11 mouse cellular contexts compared by ENCODE assay signal in the genomic region with DNA sequence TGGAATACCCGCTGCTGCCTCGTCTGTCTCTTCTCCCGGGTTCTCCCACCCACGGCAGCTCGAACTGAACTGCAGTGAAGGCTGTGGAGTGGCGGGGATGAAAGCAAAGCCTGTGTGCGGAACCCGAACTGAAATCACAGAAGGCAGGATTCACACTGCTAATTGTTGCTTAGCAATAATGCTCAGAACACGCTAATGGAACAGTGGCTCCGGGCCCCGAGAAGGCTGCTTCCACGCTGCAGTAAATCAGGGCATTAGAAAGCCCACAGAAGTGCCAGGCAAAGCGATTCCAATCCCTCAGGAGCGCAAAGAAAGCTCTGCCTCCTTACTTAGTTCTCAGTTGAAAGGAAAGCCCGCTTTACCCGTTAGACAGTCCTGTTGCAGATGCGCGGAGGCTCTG.
DNase-seq lines count a peak whose midpoint lies in the region; ATAC-seq and TF ChIP-seq lines count a peak whose summit lies in the region.
"Had no signal": no experiment of that assay in that cellular context is flagged by ENCODE, and none has a peak within 500 bp of the region (broad histone marks: within the 10 kb centered on the region; RNA-seq: fewer than 3 reads in every experiment).

No protein-coding gene starts in this region.

- H3K9ac ChIP-seq in heart, embryonic 12.5 days = no peak overlapping the region
- H3K9ac ChIP-seq in forebrain, postnatal 0 days = no peak overlapping the region
- H3K9ac ChIP-seq: limb, embryonic 13.5 days had no signal

- H3K4me1 ChIP-seq in heart, embryonic 12.5 days (replicated peaks) = no peaks in the 10 kb centered on the region
- no peaks in the 10 kb centered on the region for H3K4me1 ChIP-seq in heart, embryonic 10.5 days
- no peaks in the 10 kb centered on the region for H3K4me1 ChIP-seq in forebrain, postnatal 0 days (ENCODE audit: insufficient read depth)
- H3K4me1 ChIP-seq: limb, embryonic 13.5 days had no signal

- 74% methylated on average over 18 of the region's 18 CpGs for WGBS in heart, embryonic 12.5 days
- WGBS in heart, embryonic 10.5 days = 78% methylated on average over 18 of the region's 18 CpGs
- 44% methylated on average over 18 of the region's 18 CpGs for WGBS in forebrain, postnatal 0 days

- H3K36me3 ChIP-seq in heart, embryonic 12.5 days = no peaks in the 10 kb centered on the region
- no peaks in the 10 kb centered on the region for H3K36me3 ChIP-seq in heart, embryonic 10.5 days
- no peaks in the 10 kb centered on the region for H3K36me3 ChIP-seq in forebrain, postnatal 0 days (ENCODE audit: insufficient read depth)
- H3K36me3 ChIP-seq: limb, embryonic 13.5 days had no signal

- H3K27me3 ChIP-seq in heart, embryonic 12.5 days (replicated peaks) = no peaks in the 10 kb centered on the region
- no peaks in the 10 kb centered on the region for H3K27me3 ChIP-seq in heart, embryonic 10.5 days (ENCODE audit: insufficient read depth, poor library complexity, severe bottlenecking)
- no peaks in the 10 kb centered on the region for H3K27me3 ChIP-seq in forebrain, postnatal 0 days (ENCODE audit: insufficient read depth, low read length)
- H3K27me3 ChIP-seq: limb, embryonic 13.5 days; megakaryocyte, embryonic 14.5 days had no signal

- ATAC-seq in heart, embryonic 12.5 days (ENCODE audit: insufficient number of reproducible peaks, low FRiP score) = no peak
- ATAC-seq in forebrain, postnatal 0 days = peak; percentile 38; the same call in 1 of the 2 replicates

- H3K4me2 ChIP-seq in heart, embryonic 12.5 days = peak overlapping the region; percentile 18; the same call in 1 of the 2 replicates
- H3K4me2 ChIP-seq in forebrain, postnatal 0 days (ENCODE audit: low read depth) = peak overlapping the region; percentile 26
- H3K4me2 ChIP-seq: limb, embryonic 13.5 days had no signal

- no peak for DNase-seq in heart, embryonic 10.5 days (ENCODE audit: low spot score)
- peak; percentile 50 for DNase-seq in forebrain, postnatal 0 days
- DNase-seq in layer of hippocampus, postnatal 36 days = peak; percentile 59 to 71
- DNase-seq in retina, postnatal 1 day = peak; percentile 37
- DNase-seq in ovary, adult 18-20 months (ENCODE audit: low spot score) = no peak
- no peak for DNase-seq in T-cell, adult 2 months (ENCODE audit: low spot score)
- DNase-seq in lung, postnatal 14 days = no peak
- DNase-seq: adrenal gland, postnatal 25 days had no signal

- TF ChIP-seq CTCF in forebrain, postnatal 0 days (IDR thresholded peaks at IDR 0.05; ENCODE audit: low read depth) = no peak

- no peak overlapping the region for H3K4me3 ChIP-seq in heart, embryonic 12.5 days
- H3K4me3 ChIP-seq in heart, embryonic 10.5 days = no peak overlapping the region
- peak overlapping the region; percentile 17 for H3K4me3 ChIP-seq in forebrain, postnatal 0 days (ENCODE audit: low read depth, low read length)
- H3K4me3 ChIP-seq: limb, embryonic 13.5 days; megakaryocyte, embryonic 14.5 days had no signal

- H3K27ac ChIP-seq in heart, embryonic 12.5 days (ENCODE audit: poor library complexity, severe bottlenecking) = no peak overlapping the region
- H3K27ac ChIP-seq in heart, embryonic 10.5 days = no peak overlapping the region
- H3K27ac ChIP-seq in forebrain, postnatal 0 days (ENCODE audit: low read depth, low read length) = no peak overlapping the region; the same call in 1 of the 2 replicates
- H3K27ac ChIP-seq: limb, embryonic 13.5 days had no signal

- H3K9me3 ChIP-seq in heart, embryonic 12.5 days (replicated peaks) = 0 out of 2 replicates have a peak, but pooled peaks cover 3% of the 10 kb centered on the region
- no peaks in the 10 kb centered on the region for H3K9me3 ChIP-seq in heart, embryonic 10.5 days
- H3K9me3 ChIP-seq in forebrain, postnatal 0 days (ENCODE audit: low read length) = no peaks in the 10 kb centered on the region
- H3K9me3 ChIP-seq: limb, embryonic 13.5 days had no signal

Comparison
In these comparisons a context has a peak if more than half of its experiments do, and no peak if none do; other contexts are left out.
1. DNase-seq: peak in forebrain, postnatal 0 days (single experiment), layer of hippocampus, postnatal 36 days (2 of 2) and retina, postnatal 1 day (single experiment); none in heart, embryonic 10.5 days (single experiment), ovary, adult 18-20 months (single experiment), T-cell, adult 2 months (single experiment) and lung, postnatal 14 days (single experiment).